In the genomic region with DNA sequence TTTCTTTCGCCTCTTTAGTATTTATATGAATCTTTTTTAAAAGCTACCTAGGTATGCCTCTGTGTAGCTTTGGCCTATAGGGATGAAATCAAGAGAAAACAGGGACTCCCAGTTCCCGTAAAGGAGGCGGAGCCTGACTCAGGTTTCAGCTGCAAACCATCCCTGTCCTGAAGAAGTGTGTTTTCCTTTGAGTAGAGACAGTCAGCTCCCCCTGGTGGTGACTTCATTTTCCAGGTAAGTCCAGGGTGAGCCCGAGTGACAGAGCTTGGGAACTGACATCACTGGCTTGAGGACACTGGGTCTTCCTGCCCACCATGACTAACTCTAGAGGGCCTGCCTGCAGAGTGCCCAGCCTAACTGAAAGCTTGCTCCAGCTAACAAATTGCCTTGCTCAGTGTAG, we compare ENCODE assay signal across 8 mouse cellular contexts. TPM values are rescaled to one million over a fixed set of nuclear protein-coding genes. Genes with fewer than 3 reads are reported as not detected.
DNase-seq lines count a peak whose midpoint lies in the region; ATAC-seq and TF ChIP-seq lines count a peak whose summit lies in the region.

No protein-coding gene starts in this region.

- peak; percentile 65 for TF ChIP-seq CTCF in heart, postnatal 0 days (IDR thresholded peaks at IDR 0.05; ENCODE audit: low read depth)

- H3K4me1 ChIP-seq in hindbrain, embryonic 10.5 days (replicated peaks) = 0 out of 2 replicates have a peak, but pooled peaks cover 5% of the 10 kb centered on the region
- no peaks in the 10 kb centered on the region for H3K4me1 ChIP-seq in hindbrain, embryonic 13.5 days (replicated peaks)
- no peaks in the 10 kb centered on the region for H3K4me1 ChIP-seq in heart, postnatal 0 days (ENCODE audit: control insufficient read depth, insufficient read depth)

- no peak overlapping the region for H3K9ac ChIP-seq in hindbrain, embryonic 13.5 days
- no peak overlapping the region for H3K9ac ChIP-seq in heart, postnatal 0 days (replicated peaks; ENCODE audit: low read depth, low read length)

- ATAC-seq in hindbrain, embryonic 13.5 days (ENCODE audit: low FRiP score) = no peak
- ATAC-seq in heart, postnatal 0 days (ENCODE audit: insufficient read depth, low read depth) = no peak

- TF ChIP-seq EP300 in heart, postnatal 0 days (IDR thresholded peaks at IDR 0.05; ENCODE audit: low read depth) = no peak

- H3K36me3 ChIP-seq in hindbrain, embryonic 10.5 days = no peaks in the 10 kb centered on the region
- H3K36me3 ChIP-seq in hindbrain, embryonic 13.5 days = no peaks in the 10 kb centered on the region
- H3K36me3 ChIP-seq in heart, postnatal 0 days (replicated peaks; ENCODE audit: control insufficient read depth, insufficient read depth, low read length) = no peaks in the 10 kb centered on the region

- no peak overlapping the region for H3K27ac ChIP-seq in hindbrain, embryonic 10.5 days
- H3K27ac ChIP-seq in hindbrain, embryonic 13.5 days = no peak overlapping the region
- H3K27ac ChIP-seq in heart, postnatal 0 days (ENCODE audit: low read depth) = no peak overlapping the region

- 35% methylated on average over 4 of the region's 4 CpGs for WGBS in hindbrain, embryonic 10.5 days
- WGBS in hindbrain, embryonic 13.5 days = 42% methylated on average over 4 of the region's 4 CpGs
- WGBS in heart, postnatal 0 days = 33% methylated on average over 4 of the region's 4 CpGs

- no peaks in the 10 kb centered on the region for H3K27me3 ChIP-seq in hindbrain, embryonic 10.5 days (ENCODE audit: insufficient read depth, poor library complexity, severe bottlenecking)
- H3K27me3 ChIP-seq in hindbrain, embryonic 13.5 days = no peaks in the 10 kb centered on the region
- H3K27me3 ChIP-seq in heart, postnatal 0 days (ENCODE audit: control insufficient read depth, insufficient read depth, low read length) = no peaks in the 10 kb centered on the region

- no peak overlapping the region for H3K4me2 ChIP-seq in hindbrain, embryonic 13.5 days
- H3K4me2 ChIP-seq in heart, postnatal 0 days (ENCODE audit: low read depth, low read length) = no peak overlapping the region

- no peak overlapping the region for H3K4me3 ChIP-seq in hindbrain, embryonic 10.5 days
- H3K4me3 ChIP-seq in hindbrain, embryonic 13.5 days = no peak overlapping the region
- H3K4me3 ChIP-seq in heart, postnatal 0 days (ENCODE audit: low read depth, low read length) = no peak overlapping the region

- DNase-seq in hindbrain, embryonic 10.5 days (ENCODE audit: low spot score) = peak; percentile 41
- peak; percentile 30 for DNase-seq in T-cell, adult 2 months (ENCODE audit: low spot score)
- DNase-seq in cerebellum, postnatal 25 days = peak; percentile 61 to 79
- DNase-seq in heart, postnatal 0 days (ENCODE audit: low spot score) = peak; percentile 34
- peak; percentile 65 for DNase-seq in layer of hippocampus, adult 11-12 months (ENCODE audit: low spot score)
- peak; percentile 83 for DNase-seq in lung, postnatal 36 days
- DNase-seq in spleen, postnatal 10 days (ENCODE audit: low spot score in 2 of 2) = peak; percentile 20 to 60

- no peaks in the 10 kb centered on the region for H3K9me3 ChIP-seq in hindbrain, embryonic 10.5 days
- no peaks in the 10 kb centered on the region for H3K9me3 ChIP-seq in hindbrain, embryonic 13.5 days
- H3K9me3 ChIP-seq in heart, postnatal 0 days (replicated peaks; ENCODE audit: control insufficient read depth, low read length) = no peaks in the 10 kb centered on the region

RNA-seq across cellular contexts. Expression of gene Arl11, which starts 7.3 kb away (rescaled TPM):
- 0.35 and 0.67 TPM in 2 replicates for polyA plus RNA-seq in hindbrain, embryonic 10.5 days (2016; fragmentation: Nextera tagmentation; extraction: Ambion mirVana)
- polyA plus RNA-seq in hindbrain, embryonic 13.5 days (2015; fragmentation: Nextera tagmentation; extraction: Ambion mirVana) = 0.36 and 0.43 TPM in 2 replicates
- not detected in 2 replicates for total RNA-seq in heart, postnatal 0 days (2014; rRNA removed; ENCODE audit: low replicate concordance)
- 0.33 and 0.79 TPM in 2 replicates for polyA plus RNA-seq in heart, postnatal 0 days (2015; fragmentation: Nextera tagmentation; extraction: Ambion mirVana)

RNA-seq across cellular contexts. Expression of gene Ebpl, which starts 43.4 kb away (rescaled TPM):
- 10.4 and 11.3 TPM in 2 replicates for polyA plus RNA-seq in hindbrain, embryonic 10.5 days (2016; fragmentation: Nextera tagmentation; extraction: Ambion mirVana)
- 10.3 and 10.7 TPM in 2 replicates for polyA plus RNA-seq in hindbrain, embryonic 13.5 days (2015; fragmentation: Nextera tagmentation; extraction: Ambion mirVana)
- total RNA-seq in heart, postnatal 0 days (2014; rRNA removed; ENCODE audit: low replicate concordance) = 0.38 and 0.46 TPM in 2 replicates
- 2.9 and 3.4 TPM in 2 replicates for polyA plus RNA-seq in heart, postnatal 0 days (2015; fragmentation: Nextera tagmentation; extraction: Ambion mirVana)

RNA-seq across cellular contexts. Expression of gene Sgcg, which starts 58.6 kb away (rescaled TPM):
- polyA plus RNA-seq in hindbrain, embryonic 10.5 days (2016; fragmentation: Nextera tagmentation; extraction: Ambion mirVana) = 0.07 TPM in 1 of 2 replicates, not detected in the other
- polyA plus RNA-seq in hindbrain, embryonic 13.5 days (2015; fragmentation: Nextera tagmentation; extraction: Ambion mirVana) = 0.16 and 0.19 TPM in 2 replicates
- 97.9 and 117 TPM in 2 replicates for total RNA-seq in heart, postnatal 0 days (2014; rRNA removed; ENCODE audit: low replicate concordance)
- polyA plus RNA-seq in heart, postnatal 0 days (2015; fragmentation: Nextera tagmentation; extraction: Ambion mirVana) = 135 and 143 TPM in 2 replicates

Comparison
In these comparisons a context has a peak if more than half of its experiments do, and no peak if none do; other contexts are left out.
1. DNase-seq: peak in every context shown above with its lines; median percentile 83 in lung, postnatal 36 days; 70 in cerebellum, postnatal 25 days; 65 in layer of hippocampus, adult 11-12 months; 41 in hindbrain, embryonic 10.5 days; 40 in spleen, postnatal 10 days; 34 in heart, postnatal 0 days; 30 in T-cell, adult 2 months.
2. RNA of gene Sgcg, which starts 58.6 kb away (polyA plus RNA-seq): 135 to 143 TPM in heart, postnatal 0 days; 0.16 to 0.19 TPM in hindbrain, embryonic 13.5 days and 0.07 TPM in hindbrain, embryonic 10.5 days; every median in the first group is over 100 times any median in the second.